Mouse (Mus musculus) midbrain, embryonic 12.5 days (tissue): ENCODE measurements around the gene Zfp276. TPM values are rescaled to one million over a fixed set of nuclear protein-coding genes. Genes with fewer than 3 reads are reported as not detected.

Experiments used
- ATAC-seq: fragments of 200-750 bp; cut with Nextera tagmentation; 2 replicates; pipeline ENCODE4 v1.8.0; 2017; ENCODE audit warnings: low read depth, moderate TSS enrichment, moderate library complexity; ENCODE audit not compliant: low FRiP score
- H3K27ac ChIP-seq: fragments of 300-500 bp; sonication (generic); replicated peaks from 2 replicates; pipeline ENCODE4 v1.5.1; 2016; ENCODE audit warnings: mild to moderate bottlenecking
- H3K27me3 ChIP-seq: fragments of 300-500 bp; sonication (generic); 2 replicates; pipeline ENCODE4 v1.6.1; 2016; ENCODE audit warnings: mild to moderate bottlenecking
- H3K36me3 ChIP-seq: fragments of 300-500 bp; sonication (generic); 2 replicates; pipeline ENCODE4 v1.6.1; 2016
- H3K4me1 ChIP-seq: fragments of 300-500 bp; sonication (generic); 2 replicates; pipeline ENCODE4 v1.6.1; 2016
- H3K4me2 ChIP-seq: fragments of 300-500 bp; sonication (generic); replicated peaks from 2 replicates; pipeline ENCODE4 v1.6.1; 2016; ENCODE audit warnings: mild to moderate bottlenecking, moderate library complexity
- H3K4me3 ChIP-seq: fragments of 300-500 bp; sonication (generic); 2 replicates; pipeline ENCODE4 v1.5.1; 2016; ENCODE audit warnings: mild to moderate bottlenecking
- H3K9ac ChIP-seq: fragments of 300-500 bp; sonication (generic); replicated peaks from 2 replicates; pipeline ENCODE4 v1.6.1; 2016; ENCODE audit warnings: mild to moderate bottlenecking, moderate library complexity
- H3K9me3 ChIP-seq: fragments of 300-500 bp; sonication (generic); 2 replicates; pipeline ENCODE4 v1.6.1; 2016; ENCODE audit warnings: mild to moderate bottlenecking
- WGBS: fragments of 180-500 bp; shearing (Covaris S2); methylation state at CpG from one replicate; pipeline ENCODE4 v1.1.7; 2016; 5-methylcytosine and 5-hydroxymethylcytosine counted together
- polyA plus RNA-seq: library from polyadenylated mRNA; unstranded; fragments of >200 nt; fragmentation: Nextera tagmentation; extraction: Ambion mirVana; gene quantifications from 2 replicates; pipeline ENCODE4 v1.2.1, GENCODE M21; 2016

Gene Zfp276
- polyA plus RNA-seq, 1 experiment from 2014 or later: 28.2 TPM

GRCm38 (mm10) chr8:123317781-123318466, 63.9 kb downstream of the Zfp276 start:
- Histone ChIP-seq H3K27me3 (no peaks in the 10 kb centered on the region), H3K9me3 (no peaks in the 10 kb centered on the region), H3K4me2 (peak overlapping the region; percentile 76), H3K36me3 (no peaks in the 10 kb centered on the region), H3K4me3 (peak overlapping the region; percentile 51), H3K9ac (peak overlapping the region; percentile 63), H3K27ac (0 out of 2 replicates have a peak overlapping the region, but pooled peaks have one; percentile 22), H3K4me1 (peaks cover 16% of the 10 kb centered on the region)
- peak; percentile 82; the same call in 1 of the 2 replicates for ATAC-seq
- 6% methylated on average over 21 of the region's 21 CpGs for whole genome bisulfite sequencing

GRCm38 (mm10) chr8:123318467-123318911, 64.5 kb downstream of the Zfp276 start, which contains the start of gene Fanca:
Fanca (minus strand) TSS chr8:123318576.
- H3K27ac ChIP-seq: 0 out of 2 replicates have a peak within 1 kb of the TSS, but pooled peaks have one; percentile 22

More at GRCm38 (mm10) chr8:123318467-123318911, 64.5 kb downstream of the Zfp276 start, which contains the start of gene Fanca:
- 2% methylated on average over 24 of the region's 24 CpGs for WGBS
- H3K27me3 ChIP-seq: no peaks in the 10 kb centered on the region
- no peaks in the 10 kb centered on the region for H3K36me3 ChIP-seq
- peak within 1 kb of the TSS; percentile 76 for H3K4me2 ChIP-seq
- H3K9me3 ChIP-seq: no peaks in the 10 kb centered on the region
- peak within 1 kb of the TSS; percentile 51 for H3K4me3 ChIP-seq
- H3K9ac ChIP-seq: peak within 1 kb of the TSS; percentile 63
- H3K4me1 ChIP-seq: peaks cover 16% of the 10 kb centered on the region
- peak; percentile 99 for ATAC-seq

Other genes with a start within 250 kb of the Zfp276 start
- gene Ankrd11, start 211.9 kb upstream of the Zfp276 start, polyA plus RNA-seq: 64.9 and 66.5 TPM in 2 replicates
- 58.7 and 67.9 TPM in 2 replicates for gene Spg7, start 191.3 kb upstream of the Zfp276 start, polyA plus RNA-seq
- 1,023 and 1,075 TPM in 2 replicates for gene Rpl13, start 151.8 kb upstream of the Zfp276 start, polyA plus RNA-seq
- gene Cpne7, start 136.8 kb upstream of the Zfp276 start, polyA plus RNA-seq: 0.45 and 0.60 TPM in 2 replicates
- 2.3 and 2.6 TPM in 2 replicates for gene Sult5a1, start 95.9 kb upstream of the Zfp276 start, polyA plus RNA-seq
- 0.56 TPM in 2 replicates for gene Dpep1, start 68.0 kb upstream of the Zfp276 start, polyA plus RNA-seq
- 158 and 171 TPM in 2 replicates for gene Chmp1a, start 41.4 kb upstream of the Zfp276 start, polyA plus RNA-seq
- 5.9 and 6.5 TPM in 2 replicates for gene Spata33, start 41.4 kb upstream of the Zfp276 start, polyA plus RNA-seq
- 34.1 and 35.6 TPM in 2 replicates for gene Cdk10, start 29.4 kb upstream of the Zfp276 start, polyA plus RNA-seq
- 2.4 and 2.8 TPM in 2 replicates for gene Spata2l, start 18.0 kb upstream of the Zfp276 start, polyA plus RNA-seq
- gene Vps9d1, start 153 bp downstream of the Zfp276 start, polyA plus RNA-seq: 39.3 and 43.7 TPM in 2 replicates
- 29.6 and 31.6 TPM in 2 replicates for gene Fanca, start 64.4 kb downstream of the Zfp276 start, polyA plus RNA-seq
- 27.7 and 28.6 TPM in 2 replicates for gene Spire2, start 78.5 kb downstream of the Zfp276 start, polyA plus RNA-seq
- gene Tcf25, start 119.6 kb downstream of the Zfp276 start, polyA plus RNA-seq: 202 and 232 TPM in 2 replicates
- gene Mc1r, start 152.9 kb downstream of the Zfp276 start, polyA plus RNA-seq: 0.09 and 0.24 TPM in 2 replicates
- 1,098 and 1,155 TPM in 2 replicates for gene Tubb3, start 157.2 kb downstream of the Zfp276 start, polyA plus RNA-seq
- 37.3 and 44.0 TPM in 2 replicates for gene Def8, start 169.3 kb downstream of the Zfp276 start, polyA plus RNA-seq
- 63.0 and 72.2 TPM in 2 replicates for gene Afg3l1, start 223.7 kb downstream of the Zfp276 start, polyA plus RNA-seq